Mouse (Mus musculus): Measurements from ENCODE around the gene Gkap1. TPM values are rescaled to one million over a fixed set of nuclear protein-coding genes. Genes with fewer than 3 reads are reported as not detected.
A peak's percentile ranks its signal among the peaks of the same experiment; 100 is the strongest.

Gkap1 gene
- polyA plus RNA-seq, 1 experiment = 17.2 TPM

GRCm38 (mm10) chr13:58280528-58280927 is 5.0 kb upstream of the Gkap1 start:
- no peaks in the 10 kb centered on the region for H3K4me1 ChIP-seq (ENCODE audit: control insufficient read depth, insufficient read depth, low read length)
- H3K27ac ChIP-seq (ENCODE audit: control insufficient read depth, insufficient read depth, low read depth, low read length, poor library complexity) = no peak overlapping the region
- no peak overlapping the region for H3K4me3 ChIP-seq (replicated peaks; ENCODE audit: control insufficient read depth, low read depth, low read length)
- 72% methylated on average over 3 of the region's 3 CpGs for WGBS
- no peak for TF ChIP-seq CTCF (IDR thresholded peaks at IDR 0.05; ENCODE audit: control insufficient read depth, insufficient read depth, low read length)
- TF ChIP-seq POLR2A (IDR thresholded peaks at IDR 0.05; ENCODE audit: borderline replicate concordance, control insufficient read depth, low read depth, low read length) = no peak

GRCm38 (mm10) chr13:58276256-58276655 is 757 bp upstream of the Gkap1 start:
- no peak overlapping the region for H3K4me3 ChIP-seq (replicated peaks; ENCODE audit: control insufficient read depth, low read depth, low read length)
- no peaks in the 10 kb centered on the region for H3K4me1 ChIP-seq (ENCODE audit: control insufficient read depth, insufficient read depth, low read length)
- no peak overlapping the region for H3K27ac ChIP-seq (ENCODE audit: control insufficient read depth, insufficient read depth, low read depth, low read length, poor library complexity)
- WGBS = 82% methylated on average over 10 of the region's 10 CpGs
- TF ChIP-seq CTCF (IDR thresholded peaks at IDR 0.05; ENCODE audit: control insufficient read depth, insufficient read depth, low read length) (no peak), POLR2A (IDR thresholded peaks at IDR 0.05; ENCODE audit: borderline replicate concordance, control insufficient read depth, low read depth, low read length) (no peak)

DNA sequence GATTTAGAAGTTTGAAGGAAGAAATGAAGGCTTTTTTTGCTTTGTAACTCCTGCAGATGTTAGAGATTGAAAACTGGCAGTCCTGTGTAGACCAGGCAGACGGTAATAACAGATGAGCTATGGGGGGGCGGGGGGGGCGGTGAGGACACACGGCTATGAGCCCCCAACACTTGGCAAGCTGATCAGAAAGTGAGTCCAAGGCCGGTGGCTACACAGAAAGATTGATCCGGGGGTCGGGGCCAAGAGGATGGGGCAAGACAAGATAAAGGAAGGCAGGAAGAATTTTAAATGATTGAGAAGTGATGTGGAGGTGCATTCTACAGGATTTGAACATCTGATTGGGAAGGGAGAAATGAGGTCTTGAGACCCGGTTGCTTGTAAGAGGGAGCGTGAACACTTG is 423 bp downstream of the Gkap1 start:
- H3K4me3 ChIP-seq (replicated peaks; ENCODE audit: control insufficient read depth, low read depth, low read length) = no peak overlapping the region
- H3K4me1 ChIP-seq (ENCODE audit: control insufficient read depth, insufficient read depth, low read length) = no peaks in the 10 kb centered on the region
- WGBS = 45% methylated on average over 9 of the region's 9 CpGs
- H3K27ac ChIP-seq (ENCODE audit: control insufficient read depth, insufficient read depth, low read depth, low read length, poor library complexity) = no peak overlapping the region
- TF ChIP-seq CTCF (IDR thresholded peaks at IDR 0.05; ENCODE audit: control insufficient read depth, insufficient read depth, low read length) = no peak
- TF ChIP-seq POLR2A (IDR thresholded peaks at IDR 0.05; ENCODE audit: borderline replicate concordance, control insufficient read depth, low read depth, low read length) = no peak

- under 1% methylated on average over 84 of the region's 84 CpGs for WGBS
- Histone ChIP-seq H3K4me1 (ENCODE audit: control insufficient read depth, insufficient read depth, low read length) (no peaks in the 10 kb centered on the region), H3K4me3 (replicated peaks; ENCODE audit: control insufficient read depth, low read depth, low read length) (peak overlapping the region; percentile 54), H3K27ac (ENCODE audit: control insufficient read depth, insufficient read depth, low read depth, low read length, poor library complexity) (peak overlapping the region; percentile 6; the same call in 1 of the 2 replicates)
- TF ChIP-seq POLR2A (IDR thresholded peaks at IDR 0.05; ENCODE audit: borderline replicate concordance, control insufficient read depth, low read depth, low read length) (no peak), CTCF (IDR thresholded peaks at IDR 0.05; ENCODE audit: control insufficient read depth, insufficient read depth, low read length) (no peak)
These were observed 1.1 kb downstream of the Gkap1 start for GRCm38 (mm10) chr13:58274259-58274991.

DNA sequence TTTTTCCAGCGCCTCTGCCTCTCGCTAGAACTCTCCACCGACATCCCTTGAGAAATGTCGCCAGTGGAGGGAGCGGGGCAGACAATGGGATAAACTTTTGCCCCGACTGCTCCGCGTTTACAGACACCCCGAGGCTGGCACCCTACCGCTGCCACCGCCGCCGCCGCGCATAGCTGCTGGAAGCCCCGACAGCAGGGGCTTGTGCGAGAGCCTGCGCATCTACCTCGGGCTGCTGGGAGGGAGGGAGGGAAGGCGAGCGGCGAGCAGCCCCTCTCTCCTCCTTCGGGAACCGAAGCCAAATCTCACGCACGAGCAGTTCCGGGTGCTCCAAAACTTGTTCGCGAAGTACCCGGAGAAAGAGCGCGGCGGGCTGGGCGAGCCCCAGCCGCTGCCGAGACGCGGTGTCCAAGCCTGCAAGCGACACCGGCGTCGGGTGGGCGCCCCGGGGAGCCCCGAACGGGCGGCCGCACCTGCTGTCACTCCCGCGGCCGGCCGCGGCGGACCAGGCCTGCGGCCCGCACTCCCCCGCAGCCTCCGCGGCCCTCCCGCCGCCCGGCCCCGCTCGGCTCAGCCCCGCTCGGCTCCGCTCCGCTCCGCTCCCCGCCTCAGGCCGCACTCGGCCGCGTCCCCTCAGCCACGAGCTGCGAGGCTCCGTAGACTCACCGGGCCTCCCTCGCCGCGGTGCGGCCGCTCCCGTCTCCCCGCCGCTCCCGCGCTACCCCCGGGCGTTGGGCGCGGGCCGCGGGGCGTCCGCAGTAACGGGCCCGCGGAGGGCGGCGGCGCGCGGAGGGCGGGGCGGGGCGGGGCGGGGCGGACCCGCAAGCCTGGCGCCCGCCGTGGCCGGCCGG is 1.9 kb downstream of the Gkap1 start:
- Histone ChIP-seq H3K4me1 (ENCODE audit: control insufficient read depth, insufficient read depth, low read length) (no peaks in the 10 kb centered on the region), H3K4me3 (replicated peaks; ENCODE audit: control insufficient read depth, low read depth, low read length) (peak overlapping the region; percentile 65), H3K27ac (ENCODE audit: control insufficient read depth, insufficient read depth, low read depth, low read length, poor library complexity) (no peak overlapping the region; the same call in 1 of the 2 replicates)
- TF ChIP-seq CTCF (IDR thresholded peaks at IDR 0.05; ENCODE audit: control insufficient read depth, insufficient read depth, low read length) (no peak), POLR2A (IDR thresholded peaks at IDR 0.05; ENCODE audit: borderline replicate concordance, control insufficient read depth, low read depth, low read length) (no peak)
- under 1% methylated on average over 114 of the region's 115 CpGs for WGBS

GRCm38 (mm10) chr13:58266864-58267263 is 8.6 kb downstream of the Gkap1 start:
- TF ChIP-seq POLR2A (IDR thresholded peaks at IDR 0.05; ENCODE audit: borderline replicate concordance, control insufficient read depth, low read depth, low read length) (no peak), CTCF (IDR thresholded peaks at IDR 0.05; ENCODE audit: control insufficient read depth, insufficient read depth, low read length) (no peak)
- WGBS = 74% methylated on average over 3 of the region's 3 CpGs
- no peak overlapping the region for H3K4me3 ChIP-seq (replicated peaks; ENCODE audit: control insufficient read depth, low read depth, low read length)
- H3K27ac ChIP-seq (ENCODE audit: control insufficient read depth, insufficient read depth, low read depth, low read length, poor library complexity) = no peak overlapping the region
- H3K4me1 ChIP-seq (ENCODE audit: control insufficient read depth, insufficient read depth, low read length) = no peaks in the 10 kb centered on the region

GRCm38 (mm10) chr13:58263546-58263945 is 12.0 kb downstream of the Gkap1 start:
- 61% methylated on average over 8 of the region's 8 CpGs for WGBS
- Histone ChIP-seq H3K4me1 (ENCODE audit: control insufficient read depth, insufficient read depth, low read length) (no peaks in the 10 kb centered on the region), H3K27ac (ENCODE audit: control insufficient read depth, insufficient read depth, low read depth, low read length, poor library complexity) (no peak overlapping the region), H3K4me3 (replicated peaks; ENCODE audit: control insufficient read depth, low read depth, low read length) (no peak overlapping the region)
- TF ChIP-seq POLR2A (IDR thresholded peaks at IDR 0.05; ENCODE audit: borderline replicate concordance, control insufficient read depth, low read depth, low read length) (no peak), CTCF (IDR thresholded peaks at IDR 0.05; ENCODE audit: control insufficient read depth, insufficient read depth, low read length) (no peak)

DNA sequence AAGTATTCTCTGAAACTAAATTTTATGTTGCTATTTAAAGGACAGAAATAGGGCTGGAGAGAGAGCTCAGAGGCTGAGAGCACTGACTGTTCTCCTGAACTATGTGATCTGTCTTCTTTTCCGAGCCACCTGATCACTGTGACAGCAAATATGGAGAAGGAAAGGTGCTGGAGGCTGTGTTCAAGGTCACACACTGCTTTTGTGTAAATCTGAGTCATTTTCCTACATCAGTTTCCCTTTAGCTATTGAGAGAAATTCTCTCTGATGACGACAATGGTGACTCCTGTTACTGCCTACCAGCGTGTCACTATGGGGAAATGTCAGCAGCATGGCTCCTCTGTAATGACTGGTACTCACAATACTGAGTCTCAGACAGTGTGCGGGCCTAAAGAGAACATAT is 13.8 kb downstream of the Gkap1 start:
- TF ChIP-seq CTCF (IDR thresholded peaks at IDR 0.05; ENCODE audit: control insufficient read depth, insufficient read depth, low read length) (no peak), POLR2A (IDR thresholded peaks at IDR 0.05; ENCODE audit: borderline replicate concordance, control insufficient read depth, low read depth, low read length) (no peak)
- no peak overlapping the region for H3K27ac ChIP-seq (ENCODE audit: control insufficient read depth, insufficient read depth, low read depth, low read length, poor library complexity)
- 82% methylated on average over 4 of the region's 4 CpGs for WGBS

More for the DNA sequence above, 13.8 kb downstream of the Gkap1 start:
- Histone ChIP-seq H3K4me3 (replicated peaks; ENCODE audit: control insufficient read depth, low read depth, low read length) (no peak overlapping the region), H3K4me1 (ENCODE audit: control insufficient read depth, insufficient read depth, low read length) (no peaks in the 10 kb centered on the region)

Data from bone marrow, adult 2 months (tissue).